Mouse (Mus musculus) lung, adult 10 weeks (tissue): ENCODE results near the gene E330021D16Rik. TPM values are rescaled to one million over a fixed set of nuclear protein-coding genes. Genes with fewer than 3 reads are reported as not detected.

Experiments
- polyA plus RNA-seq: library from polyadenylated mRNA; stranded (reverse); fragments of 350-450 nt; fragmentation: Illumina TruSeq; extraction: RNeasy Lipid Tissue Mini Kit (QIAGEN cat#74804); gene quantifications from one replicate; pipeline ENCODE4 v1.2.3, GENCODE M21; 2014; ENCODE audit warnings: low read depth, low replicate concordance; ENCODE audit not compliant: insufficient read depth

E330021D16Rik gene
- polyA plus RNA-seq, result not detected

GRCm38 (mm10) chr6:136415133-136415775, at the start of gene E330021D16Rik:
TSS of gene E330021D16Rik (minus strand) at chr6:136415569.

Other genes starting within 250 kb of the E330021D16Rik start
- not detected for gene Grin2b, start 242.1 kb downstream of the E330021D16Rik start, polyA plus RNA-seq
- gene Gm8994, start 88.0 kb downstream of the E330021D16Rik start, polyA plus RNA-seq, result not detected
- gene Atf7ip, start 90.6 kb upstream of the E330021D16Rik start, polyA plus RNA-seq, result 11.3 TPM
- gene Plbd1, start 246.4 kb upstream of the E330021D16Rik start, polyA plus RNA-seq, result 30.7 TPM